Comparison of ENCODE assay signal across 9 mouse cellular contexts in the genomic region with DNA sequence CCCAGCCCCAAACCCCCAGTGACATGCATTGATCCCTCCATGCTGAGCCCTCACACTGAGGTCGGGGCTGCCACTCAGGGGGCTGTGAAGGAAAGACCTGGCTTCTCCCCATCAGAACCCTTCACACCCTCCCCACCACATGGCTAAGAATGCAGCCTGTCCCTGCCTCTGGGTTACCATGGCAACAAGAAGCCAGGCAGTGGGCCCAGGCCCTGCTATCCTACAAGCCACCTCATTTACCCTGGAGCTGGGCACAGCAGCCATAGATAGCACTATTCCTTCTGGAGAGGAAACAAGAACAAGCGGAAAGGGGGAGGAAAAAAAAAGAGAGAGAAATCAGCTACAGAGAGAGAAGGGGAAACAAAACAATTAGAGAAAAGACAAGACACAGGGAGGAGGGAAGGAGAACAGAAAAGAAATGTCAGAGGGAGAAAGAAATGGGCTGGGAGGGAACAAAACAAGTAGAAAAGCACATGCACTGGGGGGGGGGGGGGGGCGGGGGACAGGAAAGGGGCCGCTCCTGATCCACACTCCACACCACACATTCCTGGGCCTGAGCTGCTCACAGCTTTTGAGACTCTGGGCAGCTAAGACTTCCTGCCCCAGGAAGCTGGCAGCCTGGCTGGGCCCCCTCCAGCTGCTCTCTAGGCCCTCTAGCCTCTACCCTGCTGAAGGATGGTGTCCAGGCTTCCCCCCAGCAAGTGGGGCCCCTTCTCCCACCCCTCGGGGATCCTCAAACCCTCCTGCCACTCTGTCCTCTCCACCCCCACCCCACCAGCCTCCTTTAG. TPM values are rescaled to one million over a fixed set of nuclear protein-coding genes. Genes with fewer than 3 reads are reported as not detected.
DNase-seq lines count a peak whose midpoint lies in the region; ATAC-seq and TF ChIP-seq lines count a peak whose summit lies in the region.
"Had no signal": no experiment of that assay in that cellular context is flagged by ENCODE, and none has a peak within 500 bp of the region (broad histone marks: within the 10 kb centered on the region; RNA-seq: fewer than 3 reads in every experiment).

No protein-coding gene starts in this region.

- H3K36me3 ChIP-seq in limb, embryonic 13.5 days: no peaks in the 10 kb centered on the region
- no peaks in the 10 kb centered on the region for H3K36me3 ChIP-seq in neural tube, embryonic 13.5 days

- DNase-seq in gastrocnemius, postnatal 14 days: peak; percentile 43
- DNase-seq in gastrocnemius, postnatal 25 days: no peak
- DNase-seq in brain, embryonic 14.5 days (ENCODE audit: low read depth): peak; percentile 96
- DNase-seq in induced T-regulatory cell, adult 2 months (ENCODE audit: low read depth): peak; percentile 54

- intact Hi-C loops in gastrocnemius, postnatal 14 days (cut with DNase I; ENCODE audit: low total_unique reads): no loop called here

- H3K27me3 ChIP-seq in limb, embryonic 13.5 days: no peaks in the 10 kb centered on the region
- H3K27me3 ChIP-seq in neural tube, embryonic 13.5 days: no peaks in the 10 kb centered on the region

- peak; percentile 86 for ATAC-seq in frontal cortex, adult (ENCODE audit: low TSS enrichment)
- peak; percentile 83 for ATAC-seq in limb, embryonic 13.5 days (ENCODE audit: low FRiP score, low read depth)
- peak; percentile 90 for ATAC-seq in neural tube, embryonic 13.5 days (ENCODE audit: low read depth)
- no peak for ATAC-seq in erythroblast, adult 5-6 weeks (replicated peaks; ENCODE audit: low FRiP score, poor library complexity, severe bottlenecking)

- no peak for TF ChIP-seq POLR2A in brain, embryonic 14.5 days (IDR thresholded peaks at IDR 0.05; ENCODE audit: borderline replicate concordance, extremely low read depth, insufficient read depth, insufficient read length, poor library complexity, severe bottlenecking)

- no peak for TF ChIP-seq CTCF in brain, embryonic 14.5 days (IDR thresholded peaks at IDR 0.05; ENCODE audit: borderline replicate concordance, extremely low read depth, insufficient read depth, insufficient read length)

- H3K4me2 ChIP-seq in limb, embryonic 13.5 days (replicated peaks): peak overlapping the region; percentile 32
- no peak overlapping the region for H3K4me2 ChIP-seq in neural tube, embryonic 13.5 days

- H3K9me3 ChIP-seq in limb, embryonic 13.5 days: no peaks in the 10 kb centered on the region
- H3K9me3 ChIP-seq in neural tube, embryonic 13.5 days: no peaks in the 10 kb centered on the region

- H3K4me3 ChIP-seq in limb, embryonic 13.5 days: no peak overlapping the region
- no peak overlapping the region for H3K4me3 ChIP-seq in neural tube, embryonic 13.5 days

- 7% methylated on average over 4 of the region's 5 CpGs for WGBS in limb, embryonic 13.5 days
- WGBS in neural tube, embryonic 13.5 days: 3% methylated on average over 4 of the region's 5 CpGs

- peak overlapping the region; percentile 95 for H3K27ac ChIP-seq in limb, embryonic 13.5 days
- peak overlapping the region; percentile 91 for H3K27ac ChIP-seq in neural tube, embryonic 13.5 days (replicated peaks)

- H3K4me1 ChIP-seq in limb, embryonic 13.5 days: peaks cover 82% of the 10 kb centered on the region
- H3K4me1 ChIP-seq in neural tube, embryonic 13.5 days (replicated peaks): peaks cover 57% of the 10 kb centered on the region

- peak overlapping the region; percentile 54; the same call in 1 of the 2 replicates for H3K9ac ChIP-seq in limb, embryonic 13.5 days
- peak overlapping the region; percentile 49; the same call in 1 of the 2 replicates for H3K9ac ChIP-seq in neural tube, embryonic 13.5 days

RNA-seq across cellular contexts. Expression of gene Acot11, which starts 18.9 kb away (rescaled TPM):
- 10 to 100 TPM in 1 of 2 experiments, 1 to 10 TPM in 1; 8.4 to 15.9 TPM for total RNA-seq in gastrocnemius, postnatal 14 days (2021)
- 10 to 100 TPM in 1 of 2 experiments, 1 to 10 TPM in 1; 7.8 to 14.3 TPM for total RNA-seq in gastrocnemius, postnatal 25 days (2021)
- polyA plus RNA-seq in brain, embryonic 14.5 days (2012; rRNA removed): 1.4 and 2.0 TPM in 2 replicates
- polyA plus RNA-seq in limb, embryonic 13.5 days (2015; fragmentation: Nextera tagmentation; extraction: Ambion mirVana): 5.1 and 5.5 TPM in 2 replicates
- 1.5 and 1.7 TPM in 2 replicates for polyA plus RNA-seq in neural tube, embryonic 13.5 days (2015; fragmentation: Nextera tagmentation; extraction: Ambion mirVana)
- total RNA-seq in erythroblast, adult 5-6 weeks (2015; ENCODE audit: low replicate concordance): 0.19 and 2.7 TPM in 2 replicates
- 1.3 TPM in 2 replicates for total RNA-seq in erythroblast, adult 5-6 weeks (2017; ENCODE audit: low replicate concordance)

RNA-seq across cellular contexts. Expression of gene Fam151a, which starts 52.3 kb away (rescaled TPM):
- not detected for total RNA-seq in gastrocnemius, postnatal 14 days (2021)
- total RNA-seq in gastrocnemius, postnatal 25 days (2021): not detected
- polyA plus RNA-seq in brain, embryonic 14.5 days (2012; rRNA removed): not detected in 2 replicates
- 0.26 and 0.28 TPM in 2 replicates for polyA plus RNA-seq in limb, embryonic 13.5 days (2015; fragmentation: Nextera tagmentation; extraction: Ambion mirVana)
- polyA plus RNA-seq in neural tube, embryonic 13.5 days (2015; fragmentation: Nextera tagmentation; extraction: Ambion mirVana): not detected in 2 replicates
- not detected in 2 replicates for total RNA-seq in erythroblast, adult 5-6 weeks (2015; ENCODE audit: low replicate concordance)
- total RNA-seq in erythroblast, adult 5-6 weeks (2017; ENCODE audit: low replicate concordance): not detected in 2 replicates
- total RNA-seq: liver, adult 2 months had no signal
- polyA plus RNA-seq: liver, adult 2 months had no signal

RNA-seq across cellular contexts. Expression of gene Mroh7, which starts 55.2 kb away (rescaled TPM):
- under 1 TPM; 0.31 to 0.35 TPM for total RNA-seq in gastrocnemius, postnatal 14 days (2021)
- under 1 TPM; 0.19 to 0.69 TPM for total RNA-seq in gastrocnemius, postnatal 25 days (2021)
- polyA plus RNA-seq in brain, embryonic 14.5 days (2012; rRNA removed): 1.3 and 1.8 TPM in 2 replicates
- 0.51 and 0.70 TPM in 2 replicates for polyA plus RNA-seq in limb, embryonic 13.5 days (2015; fragmentation: Nextera tagmentation; extraction: Ambion mirVana)
- 0.54 and 0.61 TPM in 2 replicates for polyA plus RNA-seq in neural tube, embryonic 13.5 days (2015; fragmentation: Nextera tagmentation; extraction: Ambion mirVana)
- not detected in 2 replicates for total RNA-seq in erythroblast, adult 5-6 weeks (2015; ENCODE audit: low replicate concordance)
- total RNA-seq in erythroblast, adult 5-6 weeks (2017; ENCODE audit: low replicate concordance): not detected in 2 replicates
